Mouse (Mus musculus) limb, embryonic 15.5 days (tissue): ENCODE data around the gene Rtl5. TPM values are rescaled to one million over a fixed set of nuclear protein-coding genes. Genes with fewer than 3 reads are reported as not detected.

Source experiments
- ATAC-seq: fragments of 200-750 bp; cut with Nextera tagmentation; 2 replicates; pipeline ENCODE4 v1.8.0; 2017; ENCODE audit warnings: low read depth, moderate TSS enrichment; ENCODE audit not compliant: insufficient number of reproducible peaks, low FRiP score, low TSS enrichment
- H3K27ac ChIP-seq: fragments of 300-500 bp; sonication (generic); 2 replicates; pipeline ENCODE4 v1.5.1; 2015; ENCODE audit warnings: moderate library complexity, mild to moderate bottlenecking, inconsistent platforms
- H3K27me3 ChIP-seq: fragments of 300-500 bp; sonication (generic); 2 replicates; pipeline ENCODE4 v1.6.1; 2015; ENCODE audit warnings: inconsistent platforms
- H3K36me3 ChIP-seq: fragments of 300-500 bp; sonication (generic); 2 replicates; pipeline ENCODE4 v1.6.1; 2015; ENCODE audit warnings: inconsistent platforms
- H3K4me1 ChIP-seq: fragments of 300-500 bp; sonication (generic); 2 replicates; pipeline ENCODE4 v1.6.1; 2015; ENCODE audit warnings: inconsistent platforms
- H3K4me2 ChIP-seq: fragments of 300-500 bp; sonication (generic); 2 replicates; pipeline ENCODE4 v1.6.1; 2015; ENCODE audit warnings: mild to moderate bottlenecking, inconsistent platforms
- H3K4me3 ChIP-seq: fragments of 300-500 bp; sonication (generic); 2 replicates; pipeline ENCODE4 v1.5.1; 2015; ENCODE audit warnings: mild to moderate bottlenecking, inconsistent platforms
- H3K9ac ChIP-seq: fragments of 300-500 bp; sonication (generic); 2 replicates; pipeline ENCODE4 v1.6.1; 2015; ENCODE audit warnings: inconsistent platforms
- H3K9me3 ChIP-seq: fragments of 300-500 bp; sonication (generic); 2 replicates; pipeline ENCODE4 v1.6.1; 2016; ENCODE audit warnings: inconsistent platforms
- WGBS: fragments of 180-500 bp; shearing (Covaris S2); methylation state at CpG from one replicate; pipeline ENCODE4 v1.1.7; 2015; 5-methylcytosine and 5-hydroxymethylcytosine counted together
- polyA plus RNA-seq: library from polyadenylated mRNA; unstranded; fragments of >200 nt; fragmentation: Nextera tagmentation; extraction: Ambion mirVana; gene quantifications from 2 replicates; pipeline ENCODE4 v1.2.1, GENCODE M21; 2015

Rtl5 gene
- polyA plus RNA-seq, 1 experiment from 2014 or later: 2.2 TPM

DNA sequence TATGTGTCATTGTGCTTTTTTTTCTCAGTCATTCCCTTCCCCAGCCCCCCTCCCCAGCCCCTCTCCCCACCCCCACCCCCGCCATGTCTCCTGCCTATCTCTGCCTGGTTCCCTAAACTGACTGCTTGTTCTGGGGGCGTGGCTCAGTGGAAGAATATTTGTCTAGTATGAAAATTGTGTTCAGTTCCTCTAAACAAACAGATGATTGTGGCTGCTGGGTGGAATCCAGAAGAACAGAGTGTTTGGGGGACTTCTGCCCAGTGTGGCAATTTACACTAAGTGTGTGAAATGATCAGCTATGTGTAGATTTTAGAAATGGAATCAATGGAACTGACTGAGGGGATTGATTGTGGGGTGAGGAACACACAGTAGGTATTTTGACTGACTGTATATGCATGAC is 37.5 kb downstream of the Rtl5 start:
- peaks cover 8% of the 10 kb centered on the region; the same call in 1 of the 2 replicates for H3K4me1 ChIP-seq
- peaks cover 18% of the 10 kb centered on the region; the same call in 1 of the 2 replicates for H3K27me3 ChIP-seq
- H3K9ac ChIP-seq: no peak overlapping the region
- 70% methylated on average over 1 of the region's 2 CpGs for WGBS
- no peak overlapping the region for H3K4me2 ChIP-seq
- no peaks in the 10 kb centered on the region for H3K9me3 ChIP-seq
- H3K27ac ChIP-seq: no peak overlapping the region
- H3K4me3 ChIP-seq: no peak overlapping the region
- no peak for ATAC-seq
- no peaks in the 10 kb centered on the region for H3K36me3 ChIP-seq

DNA sequence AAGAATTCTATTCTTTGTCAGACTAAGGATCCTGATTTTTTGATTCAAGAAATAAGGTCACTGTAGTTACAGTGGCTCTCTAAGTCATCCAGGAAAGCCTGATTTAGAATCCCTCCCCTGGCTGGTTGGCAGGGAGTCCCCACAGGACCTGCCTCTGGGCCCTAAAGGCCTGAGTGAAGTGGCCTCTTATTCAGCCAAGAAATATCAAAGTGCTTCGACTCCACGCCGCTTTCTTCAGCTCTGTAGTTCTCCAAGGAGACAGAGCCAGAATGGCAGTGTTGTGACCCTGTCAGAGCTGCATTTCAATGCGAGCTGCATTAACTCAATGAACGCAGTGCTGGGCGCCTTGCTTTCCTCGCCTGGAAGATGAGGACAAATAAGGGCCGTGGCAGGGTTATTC is 38.7 kb downstream of the Rtl5 start:
- Histone ChIP-seq H3K9me3 (no peaks in the 10 kb centered on the region), H3K27ac (no peak overlapping the region), H3K4me3 (no peak overlapping the region), H3K36me3 (no peaks in the 10 kb centered on the region), H3K4me1 (0 out of 2 replicates have a peak, but pooled peaks cover 3% of the 10 kb centered on the region), H3K27me3 (peaks cover 19% of the 10 kb centered on the region; the same call in 1 of the 2 replicates), H3K4me2 (no peak overlapping the region), H3K9ac (no peak overlapping the region)
- 81% methylated on average over 8 of the region's 8 CpGs for WGBS
- ATAC-seq: no peak

DNA sequence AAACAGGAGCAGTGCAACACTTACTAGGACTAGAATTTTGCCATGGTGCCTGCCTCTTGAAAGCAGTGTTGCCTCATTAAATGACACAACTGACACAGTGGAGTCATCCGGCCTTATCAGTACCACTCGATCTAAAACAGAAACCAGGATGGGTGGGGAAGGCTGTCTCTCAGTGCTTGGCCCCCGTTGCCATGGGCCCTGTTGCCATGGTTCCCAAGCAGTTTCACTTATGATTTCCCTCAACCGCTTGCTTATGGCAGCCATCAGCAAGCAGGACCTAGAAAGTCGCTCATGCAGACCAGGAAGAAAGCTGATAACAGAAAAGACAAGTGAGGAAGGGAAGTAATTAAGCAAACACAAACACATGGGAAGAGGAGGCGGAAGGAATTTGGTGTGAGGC is 39.3 kb downstream of the Rtl5 start:
- ATAC-seq: no peak
- no peak overlapping the region for H3K27ac ChIP-seq
- no peak overlapping the region for H3K9ac ChIP-seq
- H3K4me3 ChIP-seq: no peak overlapping the region
- H3K4me1 ChIP-seq: no peaks in the 10 kb centered on the region
- 59% methylated on average over 6 of the region's 6 CpGs for WGBS
- peaks cover 19% of the 10 kb centered on the region; the same call in 1 of the 2 replicates for H3K27me3 ChIP-seq
- no peak overlapping the region for H3K4me2 ChIP-seq
- no peaks in the 10 kb centered on the region for H3K9me3 ChIP-seq
- no peaks in the 10 kb centered on the region for H3K36me3 ChIP-seq

DNA sequence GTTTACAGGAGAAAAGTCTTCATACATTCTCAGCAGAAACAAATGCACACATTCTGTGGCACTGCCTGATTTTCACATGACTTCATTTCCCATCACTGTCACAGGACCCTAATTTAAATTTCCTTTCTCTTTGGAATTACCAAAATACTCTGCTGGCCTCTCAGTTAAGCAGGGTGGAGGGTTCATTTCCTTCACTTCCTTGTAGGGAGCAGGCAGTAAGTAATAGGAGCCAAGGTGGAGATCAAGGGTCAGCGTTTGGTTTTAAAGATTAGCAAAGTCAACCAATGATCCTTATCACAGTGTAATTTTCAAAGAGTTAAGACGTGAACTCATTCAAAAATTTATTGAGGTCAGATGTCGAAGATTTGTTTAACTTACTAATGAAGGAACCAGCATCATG is 46.1 kb downstream of the Rtl5 start:
- Histone ChIP-seq H3K36me3 (no peaks in the 10 kb centered on the region), H3K27ac (no peak overlapping the region), H3K4me3 (no peak overlapping the region), H3K27me3 (0 out of 2 replicates have a peak, but pooled peaks cover 12% of the 10 kb centered on the region), H3K4me1 (no peaks in the 10 kb centered on the region), H3K4me2 (no peak overlapping the region), H3K9me3 (no peaks in the 10 kb centered on the region), H3K9ac (no peak overlapping the region)
- no peak for ATAC-seq
- WGBS: 55% methylated on average over 3 of the region's 3 CpGs

DNA sequence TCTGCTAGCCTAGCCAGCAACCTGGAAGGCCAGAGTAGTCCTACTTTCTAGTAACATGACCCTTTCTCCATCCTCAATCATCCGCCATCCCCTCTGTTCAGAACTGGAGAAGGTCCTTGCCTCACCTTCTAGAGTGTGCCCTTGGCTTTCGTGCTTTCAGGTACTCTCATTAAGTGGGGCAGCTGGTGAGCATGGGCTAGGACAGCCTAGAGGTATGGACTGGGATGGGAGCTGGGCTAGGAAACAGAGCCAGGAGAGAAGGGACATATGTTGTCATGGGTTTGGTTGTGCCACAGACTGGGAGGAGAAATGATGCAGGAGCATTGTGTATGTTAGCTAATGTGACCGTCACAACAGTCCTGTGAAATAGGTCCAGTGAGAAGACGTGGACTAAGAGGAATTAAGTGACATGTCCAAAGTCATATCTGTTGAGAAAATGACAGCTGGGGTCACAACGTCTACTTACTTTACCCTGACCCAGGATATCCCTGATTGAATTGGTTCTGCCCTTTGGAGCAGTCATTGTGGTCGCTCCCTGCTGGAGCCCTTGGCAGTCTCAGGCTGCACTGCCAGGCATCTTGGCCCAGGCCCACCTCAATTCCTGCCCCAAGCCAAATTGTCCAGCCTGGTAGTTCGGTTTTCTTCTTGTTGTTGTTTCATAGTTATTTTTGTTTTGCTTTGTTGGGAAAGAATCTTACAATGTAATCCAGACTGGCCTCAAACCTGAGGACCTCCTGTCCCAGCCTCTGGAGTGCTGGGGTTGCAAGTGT is 51.4 kb downstream of the Rtl5 start:
- Histone ChIP-seq H3K36me3 (no peaks in the 10 kb centered on the region), H3K4me3 (no peak overlapping the region), H3K4me2 (no peak overlapping the region), H3K27ac (no peak overlapping the region), H3K4me1 (peaks cover 4% of the 10 kb centered on the region; the same call in 1 of the 2 replicates), H3K27me3 (peaks cover 29% of the 10 kb centered on the region; the same call in 1 of the 2 replicates), H3K9me3 (no peaks in the 10 kb centered on the region), H3K9ac (no peak overlapping the region)
- WGBS: 71% methylated on average over 7 of the region's 7 CpGs
- no peak for ATAC-seq

DNA sequence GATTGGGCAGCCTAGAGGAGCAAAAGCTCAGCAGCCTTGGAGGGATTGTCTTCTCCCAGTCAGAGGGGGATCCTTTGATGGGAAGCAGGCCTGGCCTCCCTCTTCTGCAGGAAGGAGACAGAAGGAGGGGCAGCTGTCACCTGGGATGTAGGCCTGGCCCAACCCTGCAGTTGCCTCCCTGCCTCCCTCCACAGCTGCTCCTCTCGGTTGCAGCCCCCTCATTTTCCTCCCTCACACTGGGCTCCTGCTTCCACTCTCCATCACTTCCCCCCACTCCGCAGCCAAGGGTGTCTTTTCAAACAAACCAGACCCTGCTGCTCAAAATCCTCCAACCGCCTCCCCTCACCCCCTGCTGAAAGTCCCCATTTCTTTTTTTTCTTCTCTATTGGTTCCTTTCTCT is 52.2 kb downstream of the Rtl5 start:
- no peak overlapping the region for H3K4me2 ChIP-seq
- WGBS: 32% methylated on average over 3 of the region's 3 CpGs
- 0 out of 2 replicates have a peak overlapping the region, but pooled peaks have one; percentile 40 for H3K27ac ChIP-seq
- ATAC-seq: no peak
- peaks cover 33% of the 10 kb centered on the region for H3K27me3 ChIP-seq
- H3K9me3 ChIP-seq: no peaks in the 10 kb centered on the region
- peaks cover 4% of the 10 kb centered on the region; the same call in 1 of the 2 replicates for H3K4me1 ChIP-seq
- H3K36me3 ChIP-seq: no peaks in the 10 kb centered on the region
- H3K9ac ChIP-seq: no peak overlapping the region
- H3K4me3 ChIP-seq: no peak overlapping the region

DNA sequence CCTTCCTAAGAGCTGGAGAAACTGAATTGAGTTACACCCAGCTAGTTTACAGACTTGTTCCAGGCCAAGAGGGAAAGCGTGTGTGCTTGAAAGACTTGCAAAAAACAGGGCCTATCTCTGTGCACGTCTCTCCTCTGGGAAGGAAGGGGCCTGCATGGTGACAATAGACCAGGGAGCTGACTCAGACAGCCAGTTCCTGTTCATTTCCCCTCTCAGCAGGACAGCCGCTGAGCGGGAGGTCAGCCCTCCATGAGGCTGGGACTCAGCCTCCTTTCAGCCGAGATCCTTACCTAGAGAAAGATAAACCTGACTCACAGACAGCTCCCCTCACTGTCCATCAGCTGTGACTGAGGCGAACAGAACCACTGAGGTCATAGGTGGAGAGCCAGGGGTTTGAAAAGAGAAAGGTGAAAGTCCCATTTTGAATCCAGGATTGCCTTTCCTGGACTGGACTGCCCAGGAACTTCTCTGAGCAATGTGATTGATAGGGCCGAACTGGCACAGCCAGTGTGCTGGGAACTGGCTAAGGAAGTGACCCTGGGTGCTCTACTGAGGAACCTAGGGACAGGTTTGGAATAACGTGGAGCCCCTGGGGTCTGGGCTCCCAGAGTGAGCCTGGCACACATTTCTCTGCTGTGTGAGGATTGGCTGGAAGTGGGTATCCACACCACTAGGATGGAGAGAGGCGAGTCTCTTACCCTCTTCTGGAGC is 53.7 kb downstream of the Rtl5 start:
- no peak overlapping the region for H3K27ac ChIP-seq

More for the DNA sequence above, 53.7 kb downstream of the Rtl5 start:
- no peak for ATAC-seq
- no peaks in the 10 kb centered on the region for H3K36me3 ChIP-seq
- H3K27me3 ChIP-seq: peaks cover 37% of the 10 kb centered on the region
- 57% methylated on average over 9 of the region's 9 CpGs for WGBS
- H3K9me3 ChIP-seq: no peaks in the 10 kb centered on the region
- H3K4me1 ChIP-seq: peaks cover 4% of the 10 kb centered on the region; the same call in 1 of the 2 replicates
- no peak overlapping the region for H3K4me2 ChIP-seq
- H3K9ac ChIP-seq: no peak overlapping the region
- H3K4me3 ChIP-seq: no peak overlapping the region

Other genes starting within 250 kb of the Rtl5 start
- 10.5 and 11.4 TPM in 2 replicates for gene Nhsl2, start 221.9 kb downstream of the Rtl5 start, polyA plus RNA-seq
- 49.5 and 59.5 TPM in 2 replicates for gene Pin4, start 48.1 kb upstream of the Rtl5 start, polyA plus RNA-seq
- 10.0 and 10.1 TPM in 2 replicates for gene Ercc6l, start 85.8 kb upstream of the Rtl5 start, polyA plus RNA-seq
- 671 and 785 TPM in 2 replicates for gene Rps4x, start 118.1 kb upstream of the Rtl5 start, polyA plus RNA-seq
- gene Cited1, start 180.9 kb upstream of the Rtl5 start, polyA plus RNA-seq: 24.4 and 31.7 TPM in 2 replicates